Mouse (Mus musculus): ENCODE data around the gene Pmis2.

The Pmis2 gene

GRCm38 (mm10) chr7:30671480-30671879, at the start of gene Pmis2:
Gene Pmis2, minus strand, starts transcription at chr7:30671605.
- DNase-seq (ENCODE audit: low spot score), result no peak

GRCm38 (mm10) chr7:30719669-30720068, 48.3 kb upstream of the Pmis2 start:
- no peak for DNase-seq (ENCODE audit: low spot score)

GRCm38 (mm10) chr7:30717716-30718046, 46.3 kb upstream of the Pmis2 start:
- no peak for DNase-seq (ENCODE audit: low spot score)

GRCm38 (mm10) chr7:30717006-30717715, 45.8 kb upstream of the Pmis2 start:
- DNase-seq (ENCODE audit: low spot score), result no peak

GRCm38 (mm10) chr7:30711942-30712341, 40.5 kb upstream of the Pmis2 start, which contains the start of gene Atp4a:
Gene Atp4a, plus strand, starts transcription at chr7:30712209.
- no peak for DNase-seq (ENCODE audit: low spot score)

- no peak for DNase-seq (ENCODE audit: low spot score)
These were observed 36.0 kb upstream of the Pmis2 start for GRCm38 (mm10) chr7:30707441-30707840.

GRCm38 (mm10) chr7:30706214-30706882, 34.9 kb upstream of the Pmis2 start:
- no peak for DNase-seq (ENCODE audit: low spot score)

GRCm38 (mm10) chr7:30698589-30698988, 27.2 kb upstream of the Pmis2 start, which contains the start of gene 2200002J24Rik:
Gene 2200002J24Rik, plus strand, starts transcription at chr7:30698926.
- DNase-seq (ENCODE audit: low spot score), result peak; percentile 14

- DNase-seq (ENCODE audit: low spot score), result no peak
These were observed 26.7 kb upstream of the Pmis2 start for GRCm38 (mm10) chr7:30698101-30698500.

- DNase-seq (ENCODE audit: low spot score), result no peak
These were observed 16.9 kb upstream of the Pmis2 start for GRCm38 (mm10) chr7:30688325-30688724.

- DNase-seq (ENCODE audit: low spot score), result no peak
These were observed 12.0 kb upstream of the Pmis2 start for GRCm38 (mm10) chr7:30683425-30683824.

- DNase-seq (ENCODE audit: low spot score), result no peak
These were observed 10.5 kb upstream of the Pmis2 start for GRCm38 (mm10) chr7:30681897-30682296.

- DNase-seq (ENCODE audit: low spot score), result peak; percentile 79
These were observed 7.0 kb upstream of the Pmis2 start for GRCm38 (mm10) chr7:30678263-30678975.

- peak; percentile 25 for DNase-seq (ENCODE audit: low spot score)
These were observed 2.2 kb downstream of the Pmis2 start for GRCm38 (mm10) chr7:30669229-30669628.

- DNase-seq (ENCODE audit: low spot score), result peak; percentile 27
These were observed 6.1 kb downstream of the Pmis2 start for GRCm38 (mm10) chr7:30665321-30665720.

GRCm38 (mm10) chr7:30664529-30665200, 6.7 kb downstream of the Pmis2 start, which contains the start of gene Haus5:
Gene Haus5, minus strand, starts transcription at chr7:30664994.
- peak; percentile 92 for DNase-seq (ENCODE audit: low spot score)

- peak; percentile 97 for DNase-seq (ENCODE audit: low spot score)
These were observed 21.5 kb downstream of the Pmis2 start, which contains the start of gene Rbm42 for GRCm38 (mm10) chr7:30649591-30650540. Gene Rbm42, minus strand, starts transcription at chr7:30650317.

GRCm38 (mm10) chr7:30639083-30639482, 32.3 kb downstream of the Pmis2 start:
- DNase-seq (ENCODE audit: low spot score), result no peak

- DNase-seq (ENCODE audit: low spot score), result no peak
These were observed 35.0 kb downstream of the Pmis2 start for GRCm38 (mm10) chr7:30636395-30636794.

GRCm38 (mm10) chr7:30635752-30636151, 35.7 kb downstream of the Pmis2 start, which contains the start of gene Etv2:
Gene Etv2, minus strand, starts transcription at chr7:30635852.
- DNase-seq (ENCODE audit: low spot score), result no peak

- DNase-seq (ENCODE audit: low spot score), result no peak
These were observed 36.8 kb downstream of the Pmis2 start for GRCm38 (mm10) chr7:30634621-30635020.

Measured in MN1 (cell line).